Mouse (Mus musculus) midbrain, embryonic 11.5 days (tissue): ENCODE data around the gene Olfr700. TPM values are rescaled to one million over a fixed set of nuclear protein-coding genes. Genes with fewer than 3 reads are reported as not detected.
"Not testable (repeated sequence)": the region's sequence is repeated elsewhere in the genome, so short reads cannot be mapped to it uniquely, and the experiment has no call there.

ENCODE experiments used
- ATAC-seq: fragments of 200-750 bp; cut with Nextera tagmentation; 2 replicates; pipeline ENCODE4 v1.8.0; 2017; ENCODE audit warnings: moderate TSS enrichment, moderate library complexity; ENCODE audit not compliant: low FRiP score
- DNase-seq: peaks from one replicate; pipeline ENCODE4 v3.0.0; 2015; ENCODE audit warnings: low spot score; ENCODE audit errors: missing footprints
- H3K27ac ChIP-seq: fragments of 300-500 bp; sonication (generic); 2 replicates; pipeline ENCODE4 v1.5.1; 2014; ENCODE audit warnings: low read depth, low read length
- H3K27me3 ChIP-seq: fragments of 300-500 bp; sonication (generic); 2 replicates; pipeline ENCODE4 v1.6.1; 2014; ENCODE audit warnings: mild to moderate bottlenecking, low read length, moderate library complexity, mixed read lengths; ENCODE audit not compliant: control insufficient read depth, insufficient read depth
- H3K36me3 ChIP-seq: fragments of 300-500 bp; sonication (generic); 2 replicates; pipeline ENCODE4 v1.6.1; 2014; ENCODE audit warnings: mild to moderate bottlenecking, low read length, moderate library complexity, mixed read lengths; ENCODE audit not compliant: control insufficient read depth, insufficient read depth
- H3K4me1 ChIP-seq: fragments of 300-500 bp; sonication (generic); 2 replicates; pipeline ENCODE4 v1.6.1; 2014; ENCODE audit warnings: low read length; ENCODE audit not compliant: control insufficient read depth, insufficient read depth
- H3K4me2 ChIP-seq: fragments of 300-500 bp; sonication (generic); 2 replicates; pipeline ENCODE4 v1.6.1; 2014; ENCODE audit warnings: mild to moderate bottlenecking, moderate library complexity
- H3K4me3 ChIP-seq: fragments of 300-500 bp; sonication (generic); 2 replicates; pipeline ENCODE4 v1.5.1; 2014; ENCODE audit warnings: low read depth, low read length
- H3K9ac ChIP-seq: fragments of 300-500 bp; sonication (generic); 2 replicates; pipeline ENCODE4 v1.6.1; 2014; ENCODE audit warnings: low read length
- H3K9me3 ChIP-seq: fragments of 300-500 bp; sonication (generic); 2 replicates; pipeline ENCODE4 v1.6.1; 2016; ENCODE audit warnings: low read length; ENCODE audit not compliant: control insufficient read depth
- WGBS: fragments of 180-500 bp; shearing (Covaris S2); extraction: QIAGEN DNeasy Blood & Tissue Kit; methylation state at CpG from one replicate; pipeline ENCODE4 v1.1.7; 2014; 5-methylcytosine and 5-hydroxymethylcytosine counted together
- polyA plus RNA-seq: library from polyadenylated mRNA; unstranded; fragments of >200 nt; fragmentation: Nextera tagmentation; extraction: Ambion mirVana; gene quantifications from 2 replicates; pipeline ENCODE4 v1.2.1, GENCODE M21; 2014

The Olfr700 gene
- not detected in 2 replicates for polyA plus RNA-seq

- Histone ChIP-seq H3K36me3 (no peaks in the 10 kb centered on the region), H3K9ac (no peak within 1 kb of the TSS), H3K4me2 (no peak within 1 kb of the TSS), H3K4me3 (no peak within 1 kb of the TSS), H3K4me1 (no peaks in the 10 kb centered on the region), H3K27ac (no peak within 1 kb of the TSS), H3K9me3 (no peaks in the 10 kb centered on the region), H3K27me3 (no peaks in the 10 kb centered on the region)
- 86% methylated on average over 1 of the region's 1 CpGs for WGBS
- ATAC-seq (no peak), DNase-seq (no peak)
Observed at GRCm38 (mm10) chr7:106808734-106809133, at the start of gene Olfr700. TSS of gene Olfr700 (minus strand) at chr7:106808834.

GRCm38 (mm10) chr7:106843060-106843459, 34.4 kb upstream of the Olfr700 start, which contains the start of gene Olfr703:
TSS of gene Olfr703 (plus strand) at chr7:106843360.
- Histone ChIP-seq H3K9ac (no peak within 1 kb of the TSS), H3K4me2 (no peak within 1 kb of the TSS), H3K27ac (no peak within 1 kb of the TSS), H3K4me3 (no peak within 1 kb of the TSS), H3K36me3 (no peaks in the 10 kb centered on the region), H3K27me3 (no peaks in the 10 kb centered on the region), H3K9me3 (no peaks in the 10 kb centered on the region), H3K4me1 (no peaks in the 10 kb centered on the region)
- 65% methylated on average over 2 of the region's 2 CpGs for WGBS
- DNase-seq (no peak), ATAC-seq (no peak)

GRCm38 (mm10) chr7:106833793-106834192, 25.2 kb upstream of the Olfr700 start, which contains the start of gene Olfr702:
TSS of gene Olfr702 (minus strand) at chr7:106833893.
- H3K27ac ChIP-seq = no peak within 1 kb of the TSS
- ATAC-seq = no peak
- no peak within 1 kb of the TSS for H3K9ac ChIP-seq
- H3K36me3 ChIP-seq = no peaks in the 10 kb centered on the region
- H3K9me3 ChIP-seq = no peaks in the 10 kb centered on the region
- no peak within 1 kb of the TSS for H3K4me3 ChIP-seq
- H3K27me3 ChIP-seq = no peaks in the 10 kb centered on the region
- H3K4me2 ChIP-seq = no peak within 1 kb of the TSS
- DNase-seq = no peak
- no peaks in the 10 kb centered on the region for H3K4me1 ChIP-seq

DNA sequence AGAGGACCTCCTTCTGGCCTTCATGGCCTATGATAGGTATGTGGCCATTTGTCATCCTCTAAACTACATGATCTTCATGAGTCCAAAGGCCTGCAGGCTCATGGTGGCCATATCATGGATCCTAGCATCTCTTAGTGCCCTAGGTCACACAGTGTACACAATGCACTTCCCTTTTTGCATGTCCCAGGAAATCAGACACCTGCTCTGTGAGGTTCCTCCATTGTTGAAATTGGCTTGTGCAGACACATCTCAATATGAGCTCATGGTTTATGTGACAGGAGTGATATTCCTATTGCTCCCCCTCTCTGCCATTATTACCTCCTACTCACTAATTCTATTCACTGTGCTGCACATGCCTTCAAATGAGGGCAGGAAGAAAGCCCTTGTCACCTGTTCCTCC, 9.8 kb upstream of the Olfr700 start:
- Histone ChIP-seq H3K4me2 (no peak overlapping the region), H3K36me3 (no peaks in the 10 kb centered on the region), H3K27me3 (no peaks in the 10 kb centered on the region), H3K9me3 (no peaks in the 10 kb centered on the region), H3K27ac (no peak overlapping the region), H3K4me3 (no peak overlapping the region), H3K9ac (no peak overlapping the region), H3K4me1 (no peaks in the 10 kb centered on the region)
- DNase-seq = no peak
- no peak for ATAC-seq

GRCm38 (mm10) chr7:106815775-106816174, 7.1 kb upstream of the Olfr700 start:
- no peak for DNase-seq
- no peak for ATAC-seq
- no peaks in the 10 kb centered on the region for H3K4me1 ChIP-seq
- H3K27me3 ChIP-seq = no peaks in the 10 kb centered on the region
- H3K36me3 ChIP-seq = no peaks in the 10 kb centered on the region
- no peak overlapping the region for H3K4me2 ChIP-seq
- no peak overlapping the region for H3K9ac ChIP-seq
- no peak overlapping the region for H3K27ac ChIP-seq
- H3K4me3 ChIP-seq = no peak overlapping the region
- WGBS = 66% methylated on average over 2 of the region's 2 CpGs
- no peaks in the 10 kb centered on the region for H3K9me3 ChIP-seq

DNA sequence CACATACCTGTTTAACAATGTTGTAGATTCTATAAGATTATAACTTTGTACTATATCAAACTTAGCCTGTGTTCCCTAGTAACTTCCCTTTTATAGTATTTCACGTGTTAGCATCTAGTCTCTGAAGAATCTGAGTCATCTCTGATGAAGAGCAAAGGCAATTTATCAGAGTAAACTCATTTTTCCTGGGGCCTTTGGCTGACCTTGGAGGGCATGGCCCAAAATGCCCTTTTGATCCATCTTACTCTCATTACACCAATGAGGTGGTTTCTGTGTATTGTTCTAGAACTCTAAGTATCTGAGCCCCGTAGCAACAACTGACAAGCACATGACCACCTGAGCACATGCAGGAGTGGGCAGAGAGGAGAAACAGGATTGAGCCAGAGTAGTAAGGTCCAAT, 5.2 kb upstream of the Olfr700 start, which contains the start of gene Olfr701:
Gene Olfr701 (plus strand): TSS at position 301 of the 400 bp plus-strand sequence.
- H3K27me3 ChIP-seq = no peaks in the 10 kb centered on the region
- H3K9ac ChIP-seq = no peak within 1 kb of the TSS
- no peak within 1 kb of the TSS for H3K4me2 ChIP-seq
- no peaks in the 10 kb centered on the region for H3K9me3 ChIP-seq
- WGBS = 86% methylated on average over 2 of the region's 2 CpGs
- H3K4me1 ChIP-seq = no peaks in the 10 kb centered on the region
- no peak within 1 kb of the TSS for H3K4me3 ChIP-seq
- no peak within 1 kb of the TSS for H3K27ac ChIP-seq
- ATAC-seq (no peak), DNase-seq (no peak)
- no peaks in the 10 kb centered on the region for H3K36me3 ChIP-seq

GRCm38 (mm10) chr7:106793098-106793497, 15.5 kb downstream of the Olfr700 start, which contains the start of gene Olfr699:
TSS of gene Olfr699 (minus strand) at chr7:106793198.
- H3K27me3 ChIP-seq = no peaks in the 10 kb centered on the region
- no peak within 1 kb of the TSS for H3K9ac ChIP-seq
- no peaks in the 10 kb centered on the region for H3K4me1 ChIP-seq
- DNase-seq (no peak), ATAC-seq (no peak)
- no peaks in the 10 kb centered on the region for H3K36me3 ChIP-seq
- H3K4me3 ChIP-seq = no peak within 1 kb of the TSS
- WGBS = 91% methylated on average over 1 of the region's 1 CpGs
- H3K27ac ChIP-seq = no peak within 1 kb of the TSS
- H3K4me2 ChIP-seq = no peak within 1 kb of the TSS
- H3K9me3 ChIP-seq = no peaks in the 10 kb centered on the region

GRCm38 (mm10) chr7:106788330-106788729, 20.3 kb downstream of the Olfr700 start:
- ATAC-seq (no peak), DNase-seq (no peak)
- Histone ChIP-seq H3K9me3 (no peaks in the 10 kb centered on the region), H3K9ac (no peak overlapping the region), H3K4me3 (no peak overlapping the region), H3K4me1 (no peaks in the 10 kb centered on the region), H3K27me3 (no peaks in the 10 kb centered on the region), H3K27ac (no peak overlapping the region), H3K36me3 (no peaks in the 10 kb centered on the region), H3K4me2 (no peak overlapping the region)

DNA sequence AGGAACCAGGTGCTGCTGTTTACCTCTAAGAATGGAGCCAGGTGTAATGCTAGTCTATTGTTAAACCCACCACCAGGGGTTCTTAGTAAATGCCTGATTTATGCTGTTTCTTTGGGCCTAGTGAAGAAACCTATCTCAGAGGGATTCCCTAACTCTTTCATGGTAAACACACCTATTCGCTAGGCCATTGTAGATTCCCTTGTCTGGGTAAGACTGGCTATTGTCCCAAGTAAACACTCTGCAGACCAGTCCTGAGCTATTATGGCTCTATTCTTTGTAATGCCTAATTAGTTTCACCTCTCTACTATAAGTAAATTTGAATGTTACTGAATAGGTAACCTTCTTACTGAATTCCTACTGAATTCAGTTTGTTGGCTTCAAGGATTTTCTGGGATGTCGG, 47.6 kb downstream of the Olfr700 start:
- H3K9me3 ChIP-seq, H3K9ac ChIP-seq, H3K27ac ChIP-seq, H3K4me1 ChIP-seq, H3K27me3 ChIP-seq, DNase-seq, H3K4me2 ChIP-seq, H3K4me3 ChIP-seq, H3K36me3 ChIP-seq, ATAC-seq: not testable (repeated sequence)
- 81% methylated on average over 2 of the region's 2 CpGs for WGBS

DNA sequence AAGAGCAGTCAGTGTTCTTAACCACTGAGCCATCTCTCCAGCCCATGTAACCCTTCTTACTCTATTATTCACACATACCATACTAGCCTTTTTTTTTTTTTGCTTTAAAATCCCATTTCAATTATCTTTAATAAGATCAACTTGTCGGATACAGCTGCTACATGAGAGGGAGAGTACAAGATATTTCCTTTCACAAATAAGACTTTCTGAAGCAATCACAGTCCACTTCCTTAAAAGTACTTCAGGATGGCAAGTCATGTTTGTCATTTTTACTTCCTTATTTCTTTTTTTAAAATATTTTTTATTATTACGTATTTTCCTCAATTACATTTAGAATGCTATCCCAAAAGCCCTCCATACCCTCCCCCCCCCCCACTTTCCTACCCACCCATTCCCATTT, 49.8 kb downstream of the Olfr700 start:
- no peak for ATAC-seq
- H3K4me1 ChIP-seq = no peaks in the 10 kb centered on the region
- no peak overlapping the region for H3K4me3 ChIP-seq
- WGBS = 86% methylated on average over 2 of the region's 2 CpGs
- H3K4me2 ChIP-seq = no peak overlapping the region
- DNase-seq = no peak
- no peaks in the 10 kb centered on the region for H3K9me3 ChIP-seq
- no peak overlapping the region for H3K27ac ChIP-seq
- no peaks in the 10 kb centered on the region for H3K27me3 ChIP-seq
- H3K36me3 ChIP-seq = no peaks in the 10 kb centered on the region
- H3K9ac ChIP-seq = no peak overlapping the region
